Mouse (Mus musculus) CD4-positive, CD25-positive, alpha-beta regulatory T cell, adult 9 weeks (primary cell): ENCODE measurements around the gene Palld. TPM values are rescaled to one million over a fixed set of nuclear protein-coding genes. Genes with fewer than 3 reads are reported as not detected.

Experiments used
- polyA plus RNA-seq: library from polyadenylated mRNA; unstranded; fragments of 100-300 nt; shearing (Covaris generic); gene quantifications from one replicate; pipeline ENCODE4 v1.2.1, GENCODE M21; 2017

Gene Palld
- polyA plus RNA-seq: 0.63 TPM

DNA sequence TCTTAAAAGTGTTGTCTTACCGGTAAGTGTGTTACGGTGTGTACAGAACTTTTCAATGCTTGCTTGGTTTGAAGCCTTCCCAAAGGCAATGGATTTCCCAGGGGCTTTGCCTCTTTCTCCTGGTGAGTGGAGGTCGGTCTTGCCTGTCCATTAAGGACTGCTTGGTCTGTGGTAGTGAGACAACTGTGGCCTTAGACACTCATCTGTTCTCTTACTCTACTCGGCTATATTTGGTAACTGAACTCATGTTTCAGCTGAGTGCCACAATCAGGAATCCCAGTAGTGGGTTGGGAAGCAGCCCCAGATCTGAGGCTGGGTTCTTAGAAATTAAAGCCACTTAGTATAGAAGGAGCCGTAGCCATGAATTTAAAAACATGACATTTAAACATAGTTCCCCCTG lies at the start of gene Palld:
Gene Palld (minus strand): TSS at position 170 of the 400 bp plus-strand sequence.

GRCm38 (mm10) chr8:61927777-61928494 lies 25.4 kb upstream of the Palld start, which contains the start of gene Ddx60:
TSS of gene Ddx60 (plus strand) at chr8:61928087.

GRCm38 (mm10) chr8:61487597-61488156 lies 414.8 kb downstream of the Palld start, which contains the start of gene Cbr4:
TSS of gene Cbr4 (plus strand) at chr8:61487734.

Other genes with a start within 250 kb of the Palld start
- gene Ddx60, start 25.4 kb upstream of the Palld start, polyA plus RNA-seq: 45.5 TPM
- not detected for gene Anxa10, start 220.5 kb upstream of the Palld start, polyA plus RNA-seq